Mouse (Mus musculus): Measurements from ENCODE around the gene Cblb.
A peak's percentile ranks its signal among the peaks of the same experiment; 100 is the strongest.

The Cblb gene

GRCm38 (mm10) chr16:52071766-52072209, 40.8 kb downstream of the Cblb start:
- no peak for DNase-seq (ENCODE audit: low spot score in 2 of 2)

- DNase-seq (ENCODE audit: low spot score in 2 of 2), result no peak
Measured at GRCm38 (mm10) chr16:52076652-52077051, 45.6 kb downstream of the Cblb start.

DNA sequence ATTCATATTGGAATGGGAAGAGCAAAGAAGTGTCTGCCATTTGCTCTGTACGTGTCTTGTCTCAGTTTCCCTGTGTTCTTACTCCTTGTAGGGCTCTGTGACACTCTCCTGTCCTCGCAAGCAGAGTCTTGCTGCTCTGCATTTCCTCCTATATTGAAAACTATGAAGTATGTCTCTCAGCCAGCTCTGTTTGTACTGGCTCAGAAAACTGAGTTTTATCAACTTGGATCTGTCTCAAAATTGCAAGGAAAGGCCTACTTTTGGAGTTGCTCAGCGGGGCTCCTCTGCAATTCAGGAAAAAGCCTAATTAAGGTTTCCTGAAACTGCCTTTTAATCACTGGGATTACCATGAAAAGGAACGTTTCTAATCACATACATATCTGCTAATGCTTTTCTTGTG, 46.9 kb downstream of the Cblb start:
- DNase-seq (ENCODE audit: low spot score in 2 of 2), result no peak

- no peak for DNase-seq (ENCODE audit: low spot score in 2 of 2)
Measured at GRCm38 (mm10) chr16:52078758-52079474, 47.9 kb downstream of the Cblb start.

DNA sequence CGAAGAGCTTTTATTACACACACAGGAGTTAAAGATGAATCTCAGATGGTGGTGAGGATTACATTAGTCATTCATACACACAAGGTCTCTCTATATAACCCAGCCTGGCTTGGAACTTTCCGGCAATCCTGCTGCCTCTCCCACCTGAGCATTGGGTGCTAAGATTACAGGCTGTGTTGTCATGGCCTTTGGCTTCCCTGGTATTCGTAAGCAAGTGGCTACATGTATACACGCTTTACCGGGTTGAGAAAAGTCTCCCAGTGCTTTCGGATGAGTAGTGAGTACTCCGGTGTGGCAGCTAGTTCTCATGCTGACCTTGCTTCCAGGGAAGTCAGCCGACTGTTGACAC, 48.4 kb downstream of the Cblb start:
- DNase-seq (ENCODE audit: low spot score in 2 of 2), result no peak

GRCm38 (mm10) chr16:52080619-52081395, 49.8 kb downstream of the Cblb start:
- DNase-seq (ENCODE audit: low spot score in 2 of 2), result no peak

GRCm38 (mm10) chr16:52081756-52082155, 50.7 kb downstream of the Cblb start:
- peak; percentile 67 to 76 for DNase-seq (ENCODE audit: low spot score in 2 of 2)

GRCm38 (mm10) chr16:52086793-52087450, 55.9 kb downstream of the Cblb start:
- no peak for DNase-seq (ENCODE audit: low spot score in 2 of 2)

DNA sequence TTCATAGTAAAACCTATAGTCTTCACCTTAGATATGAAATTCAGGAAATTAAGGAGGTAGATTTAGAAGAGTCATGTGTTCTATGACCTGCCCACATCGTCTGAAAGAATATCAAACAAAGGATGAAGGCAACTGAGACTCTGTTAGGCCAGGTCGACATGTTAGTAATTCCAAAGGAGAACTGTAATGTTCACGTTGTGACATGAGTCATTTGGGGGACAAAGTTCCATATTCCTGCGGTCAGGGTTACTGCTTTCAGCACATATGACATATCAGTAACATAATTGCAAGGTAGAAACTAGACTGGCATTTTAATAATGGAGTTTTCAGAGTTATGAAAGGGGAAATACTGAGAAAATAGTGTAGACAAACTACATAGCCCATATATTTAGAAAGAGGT, 58.3 kb downstream of the Cblb start:
- DNase-seq (ENCODE audit: low spot score in 2 of 2), result no peak

DNA sequence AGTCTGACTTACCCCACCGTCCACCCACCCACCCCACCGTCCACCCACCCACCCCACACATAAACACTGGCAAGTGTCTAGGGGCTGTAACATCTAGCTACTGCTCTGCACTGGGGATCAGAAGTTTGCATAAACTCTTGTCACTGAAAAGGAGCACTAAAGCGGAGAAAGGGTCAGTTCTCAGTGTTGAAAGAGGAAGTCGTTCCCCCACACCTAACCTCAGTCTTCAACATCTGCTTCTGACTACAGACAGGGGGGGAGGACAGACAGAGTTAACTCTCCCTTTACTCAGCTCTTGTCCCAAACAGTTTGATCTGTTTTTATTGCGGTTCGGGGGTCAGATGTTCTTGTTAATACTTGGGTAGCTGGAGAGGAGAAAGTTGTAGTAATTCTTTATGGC, 59.9 kb downstream of the Cblb start:
- peak; percentile 66 to 76 for DNase-seq (ENCODE audit: low spot score in 2 of 2)

- no peak for DNase-seq (ENCODE audit: low spot score in 2 of 2)
Measured at GRCm38 (mm10) chr16:52093325-52094253, 62.6 kb downstream of the Cblb start.

- DNase-seq (ENCODE audit: low spot score in 2 of 2), result peak; percentile 19 to 35
Measured at GRCm38 (mm10) chr16:52094735-52095459, 63.9 kb downstream of the Cblb start.

DNA sequence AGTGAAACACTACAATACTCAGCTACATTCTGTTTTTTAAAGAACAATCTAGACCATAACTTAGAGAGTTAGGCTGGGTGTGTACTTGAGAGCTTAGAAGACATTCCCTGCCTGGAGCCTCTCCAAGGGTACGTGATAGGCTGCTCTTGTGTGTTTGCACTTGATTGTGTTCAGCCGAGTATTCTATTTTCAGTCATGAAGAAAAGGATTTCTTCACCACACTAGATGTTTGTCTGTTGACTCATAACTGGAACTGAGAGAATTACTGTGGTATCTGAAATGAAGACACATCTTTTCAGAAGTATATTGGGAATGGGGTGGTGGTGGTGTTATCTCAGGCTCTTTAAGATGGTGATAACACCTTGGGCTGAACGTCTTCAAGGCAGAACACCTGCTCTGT, 64.6 kb downstream of the Cblb start:
- no peak for DNase-seq (ENCODE audit: low spot score in 2 of 2)

DNA sequence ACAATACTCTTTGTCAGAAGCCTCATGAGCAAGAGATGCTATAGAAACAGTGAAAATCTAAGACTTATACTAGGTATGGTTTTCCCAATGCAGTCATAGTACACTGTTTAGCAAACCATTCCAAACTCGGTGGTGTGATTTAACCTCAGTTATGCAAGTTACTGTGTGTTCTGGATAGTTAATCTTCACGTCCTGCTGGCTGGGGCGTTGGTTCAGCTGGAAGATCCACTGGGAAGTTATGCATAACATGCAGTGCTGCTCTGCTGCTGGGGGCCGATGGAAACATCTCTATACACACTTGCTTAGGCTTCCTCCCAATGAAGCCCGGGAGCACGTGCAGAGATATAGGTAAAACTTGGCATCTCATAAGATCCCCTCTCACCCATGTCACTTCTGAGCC, 69.4 kb downstream of the Cblb start:
- no peak for DNase-seq (ENCODE audit: low spot score in 2 of 2)

DNA sequence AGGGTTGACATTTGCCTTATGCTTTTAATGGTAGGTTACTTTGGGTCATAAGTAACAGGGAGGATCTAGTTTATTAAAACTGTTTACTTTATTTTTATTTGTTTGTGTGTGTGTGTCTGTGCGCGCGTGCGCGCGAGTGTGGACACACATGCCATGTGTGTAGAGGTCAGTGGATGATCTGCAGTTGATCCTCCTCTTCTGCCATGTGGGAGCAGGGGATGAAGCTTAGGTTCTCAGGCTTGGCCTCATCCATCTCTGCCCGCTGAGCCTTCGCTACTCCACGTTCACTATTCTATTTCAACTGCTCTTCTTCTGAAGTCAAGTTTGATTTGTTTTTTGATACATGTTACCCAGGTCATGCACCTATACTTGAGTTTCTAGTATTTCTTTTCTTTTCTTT, 73.6 kb downstream of the Cblb start:
- DNase-seq (ENCODE audit: low spot score in 2 of 2), result no peak

- DNase-seq (ENCODE audit: low spot score in 2 of 2), result no peak
Measured at GRCm38 (mm10) chr16:52107836-52108235, 76.8 kb downstream of the Cblb start.

DNA sequence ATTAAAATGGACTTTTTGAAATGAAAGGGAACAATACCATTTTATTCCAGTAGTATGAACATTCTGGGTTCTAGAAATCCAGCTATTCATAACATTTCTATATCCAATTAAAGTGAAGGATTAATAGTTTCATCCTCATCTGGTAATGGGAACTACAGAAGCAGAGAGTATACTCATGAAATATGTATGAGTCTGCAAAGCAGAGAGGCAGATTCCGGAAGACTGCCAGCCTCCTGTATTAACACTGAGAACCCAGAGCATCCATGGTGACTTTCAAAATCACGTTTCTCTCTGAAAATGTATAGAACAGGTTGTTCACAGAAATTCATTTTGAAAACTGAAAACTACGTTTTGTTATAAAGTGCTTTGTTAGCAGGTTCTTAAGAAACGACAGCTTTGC, 83.4 kb downstream of the Cblb start:
- no peak for DNase-seq (ENCODE audit: low spot score in 2 of 2)

- no peak for DNase-seq (ENCODE audit: low spot score in 2 of 2)
Measured at GRCm38 (mm10) chr16:52119003-52119402, 88.0 kb downstream of the Cblb start.

DNA sequence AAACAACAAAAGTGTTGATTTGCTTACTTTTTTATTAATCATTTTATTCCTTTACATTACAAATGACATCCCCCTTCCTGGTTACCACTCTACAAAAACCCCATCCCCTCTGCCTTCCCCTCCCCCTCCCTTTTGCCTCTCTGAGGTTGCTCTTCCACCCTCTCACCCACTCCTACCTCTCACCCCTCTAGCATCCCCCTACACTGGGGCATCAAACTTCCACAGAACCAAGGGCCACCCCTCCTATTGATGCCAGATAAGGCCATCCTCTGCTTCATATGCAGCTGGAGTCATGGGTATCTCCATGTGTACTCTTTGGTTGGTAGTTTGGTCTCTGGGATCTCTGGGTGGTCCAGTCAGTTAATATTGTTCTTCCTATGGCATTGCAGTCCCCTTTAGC, 93.9 kb downstream of the Cblb start:
- DNase-seq (ENCODE audit: low spot score in 2 of 2), result no peak

DNA sequence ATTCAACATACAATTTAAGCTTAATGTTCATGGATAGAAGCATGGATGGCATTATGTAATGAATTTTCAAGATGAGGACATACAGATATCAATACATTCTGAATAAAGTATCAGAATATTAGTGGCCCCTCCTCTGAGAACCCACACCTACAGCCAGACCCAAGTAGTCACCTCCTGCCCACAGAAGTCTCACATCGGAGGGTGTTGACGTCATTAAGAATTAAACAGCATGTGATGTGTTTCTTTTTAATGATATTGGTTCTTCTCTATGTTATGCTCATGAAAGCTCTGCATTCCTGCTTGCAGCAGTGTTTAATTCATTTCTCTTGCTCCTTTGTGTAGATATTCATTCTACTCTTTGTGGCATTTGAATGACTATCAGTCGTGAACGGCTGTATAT, 94.9 kb downstream of the Cblb start:
- DNase-seq (ENCODE audit: low spot score in 2 of 2), result no peak

- peak in 1 of 2 experiments; percentile 28 for DNase-seq (ENCODE audit: low spot score in 2 of 2)
Measured at GRCm38 (mm10) chr16:52129357-52129905, 98.4 kb downstream of the Cblb start.
